Mouse (Mus musculus): ENCODE results near the gene Wdr25. TPM values are rescaled to one million over a fixed set of nuclear protein-coding genes. Genes with fewer than 3 reads are reported as not detected.
"Not testable (repeated sequence)": the region's sequence is repeated elsewhere in the genome, so short reads cannot be mapped to it uniquely, and the experiment has no call there.

The Wdr25 gene
- 6.4 and 9.5 TPM in 2 replicates for polyA plus RNA-seq (2012; rRNA removed)

DNA sequence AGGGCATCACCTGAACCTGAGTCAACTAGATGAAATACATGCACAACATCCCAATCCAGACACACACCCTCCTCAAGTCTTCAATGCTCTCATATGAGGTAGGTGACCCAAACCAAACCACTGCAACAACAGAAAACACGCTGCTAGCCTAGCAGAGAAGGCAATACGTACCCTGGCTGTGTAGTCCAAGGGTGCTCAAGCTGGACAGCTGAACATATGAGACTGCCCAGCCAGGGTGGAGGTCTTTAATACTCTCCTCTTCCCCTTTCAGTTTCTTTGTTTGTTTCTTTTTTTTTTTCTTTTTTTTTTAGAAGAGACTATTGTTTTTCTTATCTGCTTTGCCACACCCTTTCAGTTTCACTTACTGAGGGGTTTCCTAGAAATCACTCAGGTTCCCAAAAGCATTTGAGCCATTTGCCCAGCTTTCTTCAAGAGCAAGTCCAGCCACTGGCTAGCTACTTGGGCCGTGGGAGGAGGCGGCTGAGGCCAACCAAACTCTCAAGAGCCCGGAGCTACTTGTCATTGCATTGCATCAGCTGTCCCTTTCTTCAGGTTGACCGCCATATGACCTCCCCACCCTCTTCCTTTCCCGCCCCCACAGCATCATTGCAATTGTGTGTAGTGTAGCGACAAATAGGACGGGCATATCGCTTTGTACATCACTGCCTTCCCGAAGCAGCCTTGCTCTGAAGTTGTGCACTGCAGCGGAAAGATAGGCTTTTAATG, at the start of gene Wdr25:
Wdr25 (plus strand) TSS at position 643 of the 726 bp plus-strand sequence.
- DNase-seq (ENCODE audit: low read depth in 1 of 2, low spot score in 2 of 2): no peak
- 15% methylated on average over 12 of the region's 12 CpGs for whole genome bisulfite sequencing
- peaks cover 8% of the 10 kb centered on the region; the same call in 1 of the 2 replicates for H3K4me1 ChIP-seq (ENCODE audit: control insufficient read depth, insufficient read depth, insufficient read length)

DNA sequence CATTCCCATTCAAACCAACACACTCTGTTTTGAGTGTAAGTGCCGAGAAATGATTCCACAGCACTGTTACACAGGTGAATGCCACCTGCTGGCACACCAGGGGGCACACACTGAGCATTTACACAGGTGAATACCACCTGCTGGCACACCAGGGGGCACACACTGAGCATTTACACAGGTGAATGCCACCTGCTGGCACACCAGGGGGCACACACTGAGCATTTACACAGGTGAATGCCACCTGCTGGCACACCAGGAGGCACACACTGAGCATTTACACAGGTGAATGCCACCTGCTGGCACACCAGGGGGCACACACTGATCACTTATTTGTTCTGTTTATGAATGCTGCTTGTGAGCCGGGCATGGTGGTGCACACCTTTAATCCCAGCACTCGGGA, 45.4 kb upstream of the Wdr25 start:
- H3K27ac ChIP-seq (ENCODE audit: insufficient read depth, low read length); DNase-seq (ENCODE audit: low read depth in 1 of 2, low spot score in 2 of 2); H3K4me1 ChIP-seq (ENCODE audit: control insufficient read depth, insufficient read depth, insufficient read length); H3K4me3 ChIP-seq (ENCODE audit: extremely low read depth, insufficient read depth, insufficient read length); H3K36me3 ChIP-seq (ENCODE audit: control insufficient read depth, insufficient read depth, low read length); H3K27me3 ChIP-seq (ENCODE audit: control insufficient read depth, insufficient read depth, low read length): not testable (repeated sequence)
- WGBS: 88% methylated on average over 3 of the region's 3 CpGs

More for the DNA sequence above, at the start of gene Wdr25:
- Histone ChIP-seq H3K27me3 (ENCODE audit: control insufficient read depth, insufficient read depth, low read length) (no peaks in the 10 kb centered on the region), H3K27ac (ENCODE audit: insufficient read depth, low read length) (peak within 1 kb of the TSS; percentile 51), H3K4me3 (ENCODE audit: extremely low read depth, insufficient read depth, insufficient read length) (peak within 1 kb of the TSS; percentile 70), H3K36me3 (ENCODE audit: control insufficient read depth, insufficient read depth, low read length) (no peaks in the 10 kb centered on the region)
- TF ChIP-seq POLR2A (IDR thresholded peaks at IDR 0.05; ENCODE audit: low read depth, low read length) (no peak), CTCF (IDR thresholded peaks at IDR 0.05; ENCODE audit: extremely low read depth, insufficient read depth, insufficient read length, insufficient replicate concordance) (no peak)

GRCm38 (mm10) chr12:108849488-108850022, 43.9 kb upstream of the Wdr25 start:
- Histone ChIP-seq H3K4me3 (ENCODE audit: extremely low read depth, insufficient read depth, insufficient read length) (no peak overlapping the region), H3K27ac (ENCODE audit: insufficient read depth, low read length) (no peak overlapping the region), H3K36me3 (ENCODE audit: control insufficient read depth, insufficient read depth, low read length) (no peaks in the 10 kb centered on the region), H3K4me1 (ENCODE audit: control insufficient read depth, insufficient read depth, insufficient read length) (no peaks in the 10 kb centered on the region), H3K27me3 (ENCODE audit: control insufficient read depth, insufficient read depth, low read length) (no peaks in the 10 kb centered on the region)
- 89% methylated on average over 4 of the region's 4 CpGs for WGBS
- DNase-seq (ENCODE audit: low read depth in 1 of 2, low spot score in 2 of 2): no peak
- TF ChIP-seq POLR2A (IDR thresholded peaks at IDR 0.05; ENCODE audit: low read depth, low read length): no peak
- no peak for TF ChIP-seq CTCF (IDR thresholded peaks at IDR 0.05; ENCODE audit: extremely low read depth, insufficient read depth, insufficient read length, insufficient replicate concordance)

DNA sequence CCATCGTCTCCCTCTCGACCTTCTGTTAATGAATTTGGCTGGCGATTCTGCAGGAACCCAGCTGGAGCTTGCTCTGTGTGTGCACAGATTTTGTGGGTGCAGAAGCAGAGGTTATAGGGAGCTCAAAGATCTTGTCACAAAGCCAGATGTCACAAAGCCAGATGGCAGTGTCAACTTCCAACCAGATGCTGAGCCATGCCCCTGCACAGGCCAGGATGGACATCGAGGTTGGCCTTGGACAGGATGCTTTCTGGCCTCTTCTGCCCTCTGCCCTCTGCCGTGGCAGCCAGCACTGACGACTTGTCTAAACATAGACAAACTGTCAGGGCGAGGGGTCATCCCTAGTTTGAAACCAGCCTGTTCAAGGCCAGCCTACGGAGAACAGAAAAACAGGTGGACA, 43.3 kb upstream of the Wdr25 start:
- H3K36me3 ChIP-seq (ENCODE audit: control insufficient read depth, insufficient read depth, low read length): no peaks in the 10 kb centered on the region
- H3K27ac ChIP-seq (ENCODE audit: insufficient read depth, low read length): no peak overlapping the region
- TF ChIP-seq POLR2A (IDR thresholded peaks at IDR 0.05; ENCODE audit: low read depth, low read length) (no peak), CTCF (IDR thresholded peaks at IDR 0.05; ENCODE audit: extremely low read depth, insufficient read depth, insufficient read length, insufficient replicate concordance) (no peak)
- WGBS: 90% methylated on average over 8 of the region's 8 CpGs
- H3K4me3 ChIP-seq (ENCODE audit: extremely low read depth, insufficient read depth, insufficient read length): no peak overlapping the region
- no peak for DNase-seq (ENCODE audit: low read depth in 1 of 2, low spot score in 2 of 2)
- no peaks in the 10 kb centered on the region for H3K4me1 ChIP-seq (ENCODE audit: control insufficient read depth, insufficient read depth, insufficient read length)
- no peaks in the 10 kb centered on the region for H3K27me3 ChIP-seq (ENCODE audit: control insufficient read depth, insufficient read depth, low read length)

- TF ChIP-seq CTCF (IDR thresholded peaks at IDR 0.05; ENCODE audit: extremely low read depth, insufficient read depth, insufficient read length, insufficient replicate concordance): no peak
- TF ChIP-seq POLR2A (IDR thresholded peaks at IDR 0.05; ENCODE audit: low read depth, low read length): no peak
- Histone ChIP-seq H3K27me3 (ENCODE audit: control insufficient read depth, insufficient read depth, low read length) (no peaks in the 10 kb centered on the region), H3K36me3 (ENCODE audit: control insufficient read depth, insufficient read depth, low read length) (no peaks in the 10 kb centered on the region), H3K27ac (ENCODE audit: insufficient read depth, low read length) (no peak overlapping the region), H3K4me1 (ENCODE audit: control insufficient read depth, insufficient read depth, insufficient read length) (no peaks in the 10 kb centered on the region), H3K4me3 (ENCODE audit: extremely low read depth, insufficient read depth, insufficient read length) (no peak overlapping the region)
- WGBS: 91% methylated on average over 8 of the region's 8 CpGs
- no peak for DNase-seq (ENCODE audit: low read depth in 1 of 2, low spot score in 2 of 2)
Observed at GRCm38 (mm10) chr12:108850886-108851285, 42.5 kb upstream of the Wdr25 start.

DNA sequence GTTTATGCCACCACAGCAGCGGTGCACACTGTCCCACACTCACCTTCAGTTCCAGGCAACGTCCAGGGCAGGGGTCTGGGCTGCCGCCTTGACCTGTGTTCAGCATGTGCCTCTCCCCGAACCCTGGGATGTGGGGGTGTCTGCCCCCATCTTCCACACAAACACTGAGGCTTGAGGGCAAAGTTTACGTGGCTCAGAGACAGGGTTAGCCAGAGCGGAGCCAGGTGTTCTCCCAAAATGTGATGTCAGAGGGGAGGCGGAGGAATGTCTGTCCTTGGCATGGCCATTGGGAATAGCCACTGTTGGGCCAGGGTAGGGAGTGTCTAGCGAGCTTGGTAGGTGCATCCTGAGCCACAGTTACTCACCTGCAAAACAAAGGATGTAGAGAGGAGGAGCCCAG, 40.6 kb upstream of the Wdr25 start:
- H3K4me3 ChIP-seq (ENCODE audit: extremely low read depth, insufficient read depth, insufficient read length): no peak overlapping the region
- no peak for DNase-seq (ENCODE audit: low read depth in 1 of 2, low spot score in 2 of 2)
- no peaks in the 10 kb centered on the region for H3K27me3 ChIP-seq (ENCODE audit: control insufficient read depth, insufficient read depth, low read length)
- WGBS: 85% methylated on average over 8 of the region's 8 CpGs
- no peak overlapping the region for H3K27ac ChIP-seq (ENCODE audit: insufficient read depth, low read length)
- H3K4me1 ChIP-seq (ENCODE audit: control insufficient read depth, insufficient read depth, insufficient read length): no peaks in the 10 kb centered on the region
- TF ChIP-seq CTCF (IDR thresholded peaks at IDR 0.05; ENCODE audit: extremely low read depth, insufficient read depth, insufficient read length, insufficient replicate concordance) (no peak), POLR2A (IDR thresholded peaks at IDR 0.05; ENCODE audit: low read depth, low read length) (no peak)
- H3K36me3 ChIP-seq (ENCODE audit: control insufficient read depth, insufficient read depth, low read length): no peaks in the 10 kb centered on the region

GRCm38 (mm10) chr12:108855081-108855480, 38.4 kb upstream of the Wdr25 start:
- DNase-seq (ENCODE audit: low read depth in 1 of 2, low spot score in 2 of 2): no peak
- H3K27ac ChIP-seq (ENCODE audit: insufficient read depth, low read length): no peak overlapping the region

More at GRCm38 (mm10) chr12:108855081-108855480, 38.4 kb upstream of the Wdr25 start:
- H3K4me1 ChIP-seq (ENCODE audit: control insufficient read depth, insufficient read depth, insufficient read length): no peaks in the 10 kb centered on the region
- TF ChIP-seq CTCF (IDR thresholded peaks at IDR 0.05; ENCODE audit: extremely low read depth, insufficient read depth, insufficient read length, insufficient replicate concordance) (no peak), POLR2A (IDR thresholded peaks at IDR 0.05; ENCODE audit: low read depth, low read length) (no peak)
- WGBS: 91% methylated on average over 10 of the region's 10 CpGs
- H3K4me3 ChIP-seq (ENCODE audit: extremely low read depth, insufficient read depth, insufficient read length): no peak overlapping the region
- H3K27me3 ChIP-seq (ENCODE audit: control insufficient read depth, insufficient read depth, low read length): no peaks in the 10 kb centered on the region
- H3K36me3 ChIP-seq (ENCODE audit: control insufficient read depth, insufficient read depth, low read length): peaks cover 2% of the 10 kb centered on the region
